Mouse (Mus musculus) thymus, postnatal 14 days (tissue): ENCODE measurements around the gene Rtp1.

Source experiments
- DNase-seq: peaks from one replicate; pipeline ENCODE4 v3.0.0; 2021

Gene Rtp1

GRCm38 (mm10) chr16:23428647-23429319, at the start of gene Rtp1:
Rtp1 (plus strand) TSS chr16:23429133.
- no peak for DNase-seq

- no peak for DNase-seq
These were observed 49.2 kb upstream of the Rtp1 start for GRCm38 (mm10) chr16:23379536-23380230.

- no peak for DNase-seq
These were observed 44.6 kb upstream of the Rtp1 start for GRCm38 (mm10) chr16:23384304-23384703.

GRCm38 (mm10) chr16:23397931-23398330, 31.0 kb upstream of the Rtp1 start:
- no peak for DNase-seq

GRCm38 (mm10) chr16:23401463-23401862, 27.5 kb upstream of the Rtp1 start:
- DNase-seq = no peak

GRCm38 (mm10) chr16:23401959-23402358, 27.0 kb upstream of the Rtp1 start:
- DNase-seq = no peak

GRCm38 (mm10) chr16:23403008-23403755, 25.8 kb upstream of the Rtp1 start:
- peak; percentile 87 for DNase-seq

- no peak for DNase-seq
These were observed 16.0 kb upstream of the Rtp1 start for GRCm38 (mm10) chr16:23412930-23413329.

GRCm38 (mm10) chr16:23416261-23416656, 12.7 kb upstream of the Rtp1 start:
- no peak for DNase-seq

- no peak for DNase-seq
These were observed 12.2 kb upstream of the Rtp1 start for GRCm38 (mm10) chr16:23416657-23417293.

GRCm38 (mm10) chr16:23417456-23418240, 11.3 kb upstream of the Rtp1 start:
- no peak for DNase-seq

GRCm38 (mm10) chr16:23419565-23420085, 9.3 kb upstream of the Rtp1 start:
- no peak for DNase-seq

GRCm38 (mm10) chr16:23423825-23424224, 5.1 kb upstream of the Rtp1 start:
- no peak for DNase-seq

GRCm38 (mm10) chr16:23427701-23428100, 1.2 kb upstream of the Rtp1 start:
- DNase-seq = no peak

GRCm38 (mm10) chr16:23429991-23430390, 1.1 kb downstream of the Rtp1 start:
- no peak for DNase-seq

- peak; percentile 43 for DNase-seq
These were observed 8.7 kb downstream of the Rtp1 start for GRCm38 (mm10) chr16:23437404-23438166.

GRCm38 (mm10) chr16:23444231-23444630, 15.3 kb downstream of the Rtp1 start:
- no peak for DNase-seq

GRCm38 (mm10) chr16:23449946-23450345, 21.0 kb downstream of the Rtp1 start:
- no peak for DNase-seq

- DNase-seq = no peak
These were observed 21.9 kb downstream of the Rtp1 start for GRCm38 (mm10) chr16:23450816-23451215.

- DNase-seq = peak; percentile 62
These were observed 23.5 kb downstream of the Rtp1 start for GRCm38 (mm10) chr16:23452476-23452875.

GRCm38 (mm10) chr16:23454376-23454775, 25.4 kb downstream of the Rtp1 start:
- no peak for DNase-seq
